Mouse (Mus musculus) kidney, adult 18-20 months (tissue): ENCODE data around the gene Rwdd2a.
"Not testable (repeated sequence)": the region's sequence is repeated elsewhere in the genome, so short reads cannot be mapped to it uniquely, and the experiment has no call there.

Experiments
- DNase-seq: peaks from one replicate; pipeline ENCODE4 v3.0.0; 2021

Gene Rwdd2a

GRCm38 (mm10) chr9:86592676-86593668, 21.2 kb downstream of the Rwdd2a start:
- DNase-seq, result no peak

DNA sequence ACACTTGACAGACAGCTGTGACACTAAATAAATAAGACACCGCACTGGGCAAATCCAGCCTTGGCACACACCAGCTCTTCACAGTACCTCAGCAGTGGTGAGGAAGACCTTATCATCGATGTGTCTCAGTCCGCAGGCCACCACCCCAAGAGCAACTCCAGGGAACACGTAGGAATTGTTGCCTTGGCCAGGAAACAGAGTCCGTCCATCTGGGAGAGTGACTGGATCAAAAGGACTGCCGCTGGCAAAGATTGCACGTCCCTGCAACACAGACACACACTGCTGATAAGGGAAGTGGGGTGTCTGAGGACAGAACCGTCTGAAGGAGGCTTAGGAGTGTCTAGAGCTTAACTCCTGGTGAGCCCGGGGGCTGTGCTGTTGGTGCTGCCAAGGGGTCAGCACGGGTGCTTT, 22.6 kb downstream of the Rwdd2a start:
- not testable (repeated sequence) for DNase-seq

DNA sequence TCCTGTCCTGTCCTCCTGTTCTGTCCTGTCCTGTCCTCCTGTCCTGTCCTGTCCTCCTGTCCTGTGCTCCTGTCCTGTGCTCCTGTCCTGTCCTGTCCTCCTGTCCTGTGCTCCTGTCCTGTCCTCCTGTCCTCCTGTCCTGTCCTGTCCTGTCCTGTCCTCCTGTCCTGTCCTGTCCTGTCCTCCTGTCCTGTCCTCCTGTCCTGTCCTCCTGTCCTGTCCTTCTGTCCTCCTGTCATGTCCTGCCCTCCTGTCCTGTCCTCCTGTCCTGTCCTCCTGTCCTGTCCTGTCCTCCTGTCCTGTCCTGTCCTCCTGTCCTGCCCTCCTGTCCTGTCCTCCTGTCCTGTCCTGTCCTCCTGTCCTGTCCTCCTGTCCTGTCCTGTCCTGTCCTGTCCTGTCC, 25.2 kb downstream of the Rwdd2a start:
- not testable (repeated sequence) for DNase-seq

GRCm38 (mm10) chr9:86599723-86600303, 28.0 kb downstream of the Rwdd2a start:
- DNase-seq, result no peak

- no peak for DNase-seq
These were observed 34.0 kb downstream of the Rwdd2a start for GRCm38 (mm10) chr9:86605776-86606175.

DNA sequence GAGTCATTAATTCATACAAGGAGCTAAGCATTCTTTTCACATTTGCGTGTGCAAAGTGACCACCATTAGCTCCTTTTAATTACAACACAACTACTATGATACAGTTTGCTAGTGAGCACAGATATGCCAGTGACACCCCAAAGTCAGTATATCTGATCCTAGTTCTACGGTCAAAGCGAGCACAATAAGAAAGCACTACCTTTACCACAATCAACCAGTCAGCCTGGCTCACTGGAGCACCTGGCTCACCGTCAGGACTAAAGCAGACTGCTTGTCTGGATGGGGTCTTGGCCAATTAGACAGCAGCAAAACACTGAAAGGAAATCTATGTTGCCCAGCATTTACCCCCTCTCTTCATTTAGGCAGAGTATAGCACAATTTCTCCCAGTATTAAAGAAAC, 40.3 kb downstream of the Rwdd2a start:
- no peak for DNase-seq

- no peak for DNase-seq
These were observed 44.0 kb downstream of the Rwdd2a start for GRCm38 (mm10) chr9:86615765-86616164.

DNA sequence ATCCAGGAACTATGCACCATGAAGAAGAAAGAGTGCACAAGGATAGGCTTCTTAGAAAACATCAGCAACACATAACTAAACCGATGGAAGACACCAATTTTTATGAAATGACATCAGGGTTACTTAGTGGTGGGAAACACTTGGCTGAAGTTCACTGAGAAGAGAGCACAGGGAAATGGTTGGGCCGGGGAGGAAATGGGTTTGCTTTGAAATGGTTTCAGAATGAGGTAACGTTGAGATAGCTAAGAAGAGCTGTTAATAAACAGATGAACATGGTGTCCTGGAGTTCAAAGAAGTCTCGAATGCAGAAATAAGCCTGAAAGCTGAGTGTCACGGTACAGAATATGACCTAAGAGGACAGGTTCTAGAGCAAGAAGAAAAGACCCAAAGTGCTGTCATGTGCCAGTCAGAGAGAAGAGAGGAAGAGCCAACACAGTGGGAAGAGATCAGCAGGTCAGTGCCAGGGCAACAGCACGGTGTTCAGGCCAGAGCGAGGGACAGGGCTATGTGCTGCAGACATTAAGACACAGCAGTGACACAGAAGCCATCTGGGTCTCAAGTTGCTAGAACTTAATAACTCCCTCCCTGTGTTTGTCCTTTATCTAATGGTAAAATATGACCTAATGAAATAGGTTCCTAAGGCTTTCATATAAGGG, 46.2 kb downstream of the Rwdd2a start:
- DNase-seq, result no peak

DNA sequence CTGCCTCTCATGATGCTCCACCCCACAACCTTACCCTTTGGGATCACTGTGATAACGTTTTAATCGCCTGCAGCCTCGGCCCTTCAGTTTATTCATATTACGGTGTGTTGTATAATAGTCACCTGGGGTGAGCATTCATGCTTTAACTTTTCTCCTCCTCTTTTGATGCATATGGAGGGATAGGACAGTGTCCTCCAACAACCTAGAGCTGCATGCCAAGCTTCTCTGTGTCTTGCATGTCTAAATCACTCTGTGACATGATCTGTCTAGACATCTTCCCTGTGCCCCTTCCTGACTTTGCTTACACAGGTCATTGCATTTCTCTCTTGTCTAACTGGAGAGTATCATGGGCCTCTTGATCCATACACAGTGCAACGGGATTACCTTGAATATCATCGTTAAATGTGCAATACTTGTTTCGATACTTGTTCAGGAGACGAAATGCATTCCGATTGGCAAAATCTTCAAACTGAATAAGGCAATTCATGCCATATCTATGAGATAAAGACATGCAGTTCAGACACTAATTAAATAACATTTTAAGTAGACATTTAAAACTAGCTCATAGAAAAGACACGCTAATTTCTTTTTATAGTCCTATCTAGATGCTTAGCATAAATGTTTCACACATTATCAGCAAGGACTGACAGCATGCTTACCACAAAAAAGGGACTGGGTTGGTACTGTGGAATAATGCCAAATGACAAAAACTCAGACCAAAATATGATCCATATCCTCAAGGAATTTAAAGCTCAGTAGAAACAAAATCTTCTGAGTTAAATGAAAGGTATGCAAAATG, 47.7 kb downstream of the Rwdd2a start:
- no peak for DNase-seq

DNA sequence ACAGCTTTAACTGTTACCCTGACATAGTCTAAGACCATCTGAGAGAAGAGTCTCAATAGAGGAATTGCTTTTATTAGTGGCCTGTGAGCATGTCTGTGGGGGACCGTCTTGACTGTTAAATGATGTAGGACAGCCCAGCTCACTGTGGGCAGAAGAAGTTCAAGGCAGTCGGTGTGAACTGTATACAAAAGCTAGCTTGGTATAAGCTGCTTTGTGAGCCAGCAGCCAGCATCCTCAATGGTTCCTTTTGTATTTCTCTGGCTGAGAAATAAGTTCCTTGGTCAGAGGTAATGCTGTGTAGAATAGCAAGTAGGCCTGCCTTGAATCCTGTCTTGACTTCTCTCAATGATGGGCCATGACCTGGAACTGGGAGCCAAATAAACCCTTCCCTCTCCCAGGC, 50.3 kb downstream of the Rwdd2a start:
- DNase-seq, result no peak

DNA sequence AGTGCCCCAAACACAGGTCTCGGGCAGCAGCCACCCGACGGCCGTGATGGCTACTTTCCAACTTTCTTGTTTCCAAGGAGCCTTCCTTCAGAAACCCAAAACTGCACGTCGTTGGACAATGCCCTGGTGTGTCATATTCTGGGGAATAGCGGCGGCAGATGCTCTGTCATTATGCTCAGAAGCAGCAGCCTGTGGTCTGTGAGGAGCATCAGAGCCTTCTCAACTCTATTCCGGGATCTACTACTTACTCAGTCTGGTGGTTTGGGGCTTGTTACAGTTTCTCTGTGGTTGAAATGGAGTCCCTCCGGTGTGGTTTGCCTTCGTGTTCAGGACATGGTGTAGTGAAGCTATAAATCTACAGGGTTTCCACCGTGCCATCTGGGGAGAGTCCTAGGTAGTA, 52.2 kb downstream of the Rwdd2a start:
- DNase-seq, result no peak
